Mouse (Mus musculus) induced T-regulatory cell, adult 2 months (primary cell): ENCODE data around the gene Napa.

Experiments used
- DNase-seq: peaks from one replicate; pipeline ENCODE4 v3.0.0-alpha.2; 2012; ENCODE audit warnings: low read depth

Napa gene

DNA sequence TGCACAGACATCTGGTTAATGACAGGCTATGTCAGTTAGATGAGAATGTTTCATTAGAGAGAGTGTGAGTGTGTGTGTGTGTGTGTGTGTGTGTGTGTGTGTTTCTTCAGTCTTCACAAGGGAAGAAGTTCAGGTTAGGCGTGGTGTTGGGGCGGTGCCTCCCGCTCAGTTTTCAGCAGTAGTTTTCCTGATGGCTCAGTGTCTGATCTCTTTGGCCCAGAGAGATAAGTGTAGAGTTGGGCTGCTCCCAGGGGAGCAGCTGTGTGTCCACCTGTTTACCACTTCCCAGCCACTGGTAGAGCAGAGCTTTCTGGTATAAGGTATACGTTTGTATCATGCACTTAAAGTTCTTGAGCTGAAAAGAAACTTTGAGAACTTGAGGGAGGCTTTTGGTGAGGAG is 1.6 kb downstream of the Napa start:
- DNase-seq: no peak

DNA sequence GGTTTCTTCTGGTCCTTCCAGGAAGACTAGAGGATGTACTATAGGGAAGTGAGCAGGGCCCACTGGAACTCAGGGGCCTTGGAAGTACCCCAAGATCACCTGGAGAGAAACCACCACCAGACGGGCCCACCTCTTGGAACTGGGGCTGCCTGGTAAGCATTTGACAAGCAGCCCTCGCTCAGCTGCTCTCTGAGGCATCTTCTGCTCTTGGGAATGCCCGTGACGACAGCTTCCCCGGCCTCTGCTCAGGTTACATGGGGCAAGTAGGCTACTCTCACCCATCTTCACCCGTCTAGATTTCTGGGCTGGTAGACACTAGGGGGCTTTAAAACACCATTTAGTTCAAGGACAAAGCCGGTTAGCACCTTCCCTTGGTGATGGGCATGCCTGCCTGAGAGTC is 2.8 kb downstream of the Napa start:
- no peak for DNase-seq

DNA sequence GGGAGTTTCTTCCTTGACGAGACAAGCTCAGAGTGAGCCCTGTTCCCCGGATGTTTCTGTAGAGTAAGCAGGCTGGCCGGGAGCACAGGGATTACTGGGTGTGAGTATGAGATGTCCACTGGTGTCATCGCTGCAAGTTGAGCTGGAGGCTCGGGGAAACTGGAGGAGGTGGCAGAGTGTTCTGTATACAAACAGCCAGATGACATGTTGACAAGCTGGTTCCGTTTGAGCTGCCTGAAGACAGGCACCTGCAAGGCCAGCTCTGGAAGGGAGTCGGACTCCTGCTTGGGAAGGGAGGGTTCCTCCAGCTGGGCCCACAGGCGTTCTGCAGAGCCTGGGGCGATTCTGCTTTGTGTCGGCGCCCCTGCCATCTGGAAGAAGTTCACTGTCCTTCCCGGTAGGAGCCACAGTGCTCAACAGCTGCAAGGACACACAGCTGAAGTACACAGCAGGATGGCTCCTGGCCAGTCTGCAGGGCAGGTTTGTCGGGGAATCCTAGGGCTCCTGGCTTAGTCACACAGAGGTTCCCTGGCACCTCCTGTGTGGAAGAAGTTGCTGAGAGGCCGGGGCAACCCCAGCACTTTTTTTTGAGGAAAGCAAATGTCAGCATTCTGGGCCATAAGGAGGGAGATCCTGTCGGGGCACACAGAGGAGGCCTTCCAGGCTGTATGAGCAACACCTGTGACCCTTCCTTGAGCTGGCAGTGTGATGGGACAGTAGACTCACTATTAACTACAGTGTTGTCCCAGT is 3.6 kb downstream of the Napa start:
- no peak for DNase-seq

DNA sequence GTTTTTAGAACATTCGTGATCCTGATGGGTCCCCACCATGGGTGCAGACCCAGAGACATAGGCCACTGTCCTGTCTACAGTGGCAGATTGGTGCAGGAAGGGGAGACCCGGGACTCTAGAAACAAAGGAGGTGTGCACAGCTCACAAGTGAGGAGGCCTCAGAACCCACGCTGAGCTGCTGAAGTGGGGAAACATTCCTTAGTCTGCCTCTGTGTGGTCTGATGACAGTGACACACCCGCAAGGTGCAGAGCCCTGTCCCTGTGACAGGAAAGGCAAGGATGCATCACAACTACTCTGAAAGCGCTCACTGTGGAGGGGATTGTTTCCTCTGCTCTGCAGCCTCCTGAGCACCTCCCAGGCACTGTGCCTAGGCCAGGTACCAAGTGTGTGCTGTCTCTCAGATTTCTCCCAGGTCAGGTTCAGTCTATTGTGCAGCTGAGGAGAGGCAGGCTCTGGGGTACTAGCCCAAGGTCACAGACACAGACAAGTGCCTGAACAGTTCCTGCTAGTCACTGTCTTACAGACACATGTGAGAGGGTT is 4.5 kb downstream of the Napa start:
- DNase-seq: no peak

DNA sequence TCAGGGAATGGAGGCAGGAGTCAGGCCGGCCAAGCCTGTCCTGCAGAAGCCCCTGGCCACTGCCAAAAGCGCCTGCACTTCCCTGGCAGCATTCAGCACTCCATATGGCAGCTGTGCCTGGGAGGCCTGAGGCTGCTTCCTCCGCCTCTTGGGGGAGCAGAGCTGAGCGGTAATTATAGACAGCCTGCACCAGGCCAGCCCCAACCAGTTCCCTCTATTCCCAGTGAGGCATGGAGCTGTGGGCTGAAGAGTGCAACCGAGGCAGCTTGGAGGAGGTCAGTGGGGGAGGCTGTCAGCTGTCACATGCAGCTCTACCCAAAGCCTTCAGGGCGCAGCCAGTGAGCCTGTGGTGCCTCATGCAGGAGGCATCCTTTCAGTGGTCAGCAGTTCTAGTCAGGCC is 5.5 kb downstream of the Napa start:
- DNase-seq: no peak

DNA sequence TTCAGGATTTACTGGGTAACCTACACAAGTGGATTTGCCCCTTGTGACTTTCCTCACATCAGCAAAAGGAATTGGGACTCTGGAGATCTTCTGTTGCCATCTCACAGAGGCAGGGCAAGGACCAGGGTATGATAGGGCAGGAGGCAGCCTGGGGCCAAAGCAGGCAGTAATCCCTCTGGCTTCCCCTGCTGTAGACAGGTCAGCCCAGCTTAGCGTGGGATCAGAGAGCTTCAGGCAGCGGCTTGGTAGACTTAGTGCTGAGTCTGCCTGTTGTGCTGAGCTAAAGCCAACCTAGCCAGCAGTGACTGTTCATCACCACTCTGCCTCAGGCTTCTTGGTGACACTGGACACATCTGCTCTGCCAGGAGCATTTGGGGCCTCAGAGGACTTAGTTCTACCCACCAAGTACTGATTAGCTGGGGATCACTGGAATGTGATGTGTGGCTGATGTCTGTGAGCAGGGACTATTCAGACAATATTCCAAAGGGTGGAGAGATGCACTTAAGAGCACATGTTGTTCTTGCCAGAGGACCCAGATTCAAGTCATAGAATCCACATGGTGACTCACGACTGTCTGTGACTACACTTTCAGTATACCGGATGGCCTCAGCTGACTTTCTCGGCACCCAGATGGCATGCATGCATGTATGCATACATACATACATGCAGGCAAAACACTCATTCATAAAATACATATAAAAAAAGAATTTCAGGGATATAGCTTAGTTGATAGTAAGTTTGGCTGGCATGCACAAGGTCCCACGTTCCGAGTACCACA is 6.5 kb downstream of the Napa start:
- DNase-seq: no peak

DNA sequence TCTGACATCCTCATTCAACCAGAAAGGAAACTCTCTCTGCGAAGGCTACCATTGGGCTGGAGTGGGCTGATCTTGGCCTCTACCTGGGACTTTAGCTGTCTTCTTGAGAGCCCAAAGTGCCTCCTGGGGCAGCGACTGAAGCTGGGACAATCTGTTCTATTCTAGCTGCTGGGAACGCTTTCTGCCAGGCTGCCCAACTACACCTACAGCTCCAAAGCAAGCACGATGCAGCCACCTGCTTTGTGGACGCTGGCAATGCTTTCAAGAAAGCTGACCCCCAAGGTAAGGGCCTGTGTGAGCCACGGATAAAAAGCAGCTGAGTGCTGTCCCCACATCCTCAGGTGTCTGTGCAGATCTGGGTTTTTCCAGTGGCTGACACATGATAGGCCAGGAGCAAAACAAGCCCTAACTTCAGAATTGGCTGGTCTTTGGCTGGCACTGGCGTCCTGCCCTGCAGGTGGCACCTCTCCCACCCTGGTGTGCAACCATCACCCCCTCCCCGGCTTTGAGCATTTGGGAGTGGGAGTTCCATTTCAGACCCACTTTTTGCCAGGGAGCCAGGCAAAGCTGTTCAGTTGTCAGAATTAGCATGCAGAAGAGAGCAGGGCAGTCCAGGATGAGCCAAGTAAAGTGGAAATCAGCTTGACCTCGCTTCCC is 10.8 kb downstream of the Napa start:
- no peak for DNase-seq

DNA sequence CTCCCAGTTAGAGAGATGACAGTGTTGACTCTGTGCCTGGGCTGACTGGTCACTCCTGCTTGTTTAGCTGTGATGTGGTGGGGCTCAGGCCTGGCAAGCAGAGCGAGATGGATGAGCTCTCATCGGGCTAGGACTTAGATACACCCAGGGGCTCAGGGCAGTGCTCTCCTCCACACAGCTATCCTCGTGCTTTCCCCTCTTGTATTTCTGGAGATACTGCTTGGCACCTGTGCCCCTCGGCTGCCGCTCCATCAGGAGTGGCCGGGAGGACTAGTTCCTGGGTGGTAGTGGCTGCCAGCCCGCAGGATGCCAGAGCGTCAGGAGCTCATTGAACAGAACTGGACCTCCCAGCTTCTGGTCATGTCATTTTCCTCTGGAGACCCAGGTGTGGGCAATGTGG is 11.9 kb downstream of the Napa start:
- no peak for DNase-seq

DNA sequence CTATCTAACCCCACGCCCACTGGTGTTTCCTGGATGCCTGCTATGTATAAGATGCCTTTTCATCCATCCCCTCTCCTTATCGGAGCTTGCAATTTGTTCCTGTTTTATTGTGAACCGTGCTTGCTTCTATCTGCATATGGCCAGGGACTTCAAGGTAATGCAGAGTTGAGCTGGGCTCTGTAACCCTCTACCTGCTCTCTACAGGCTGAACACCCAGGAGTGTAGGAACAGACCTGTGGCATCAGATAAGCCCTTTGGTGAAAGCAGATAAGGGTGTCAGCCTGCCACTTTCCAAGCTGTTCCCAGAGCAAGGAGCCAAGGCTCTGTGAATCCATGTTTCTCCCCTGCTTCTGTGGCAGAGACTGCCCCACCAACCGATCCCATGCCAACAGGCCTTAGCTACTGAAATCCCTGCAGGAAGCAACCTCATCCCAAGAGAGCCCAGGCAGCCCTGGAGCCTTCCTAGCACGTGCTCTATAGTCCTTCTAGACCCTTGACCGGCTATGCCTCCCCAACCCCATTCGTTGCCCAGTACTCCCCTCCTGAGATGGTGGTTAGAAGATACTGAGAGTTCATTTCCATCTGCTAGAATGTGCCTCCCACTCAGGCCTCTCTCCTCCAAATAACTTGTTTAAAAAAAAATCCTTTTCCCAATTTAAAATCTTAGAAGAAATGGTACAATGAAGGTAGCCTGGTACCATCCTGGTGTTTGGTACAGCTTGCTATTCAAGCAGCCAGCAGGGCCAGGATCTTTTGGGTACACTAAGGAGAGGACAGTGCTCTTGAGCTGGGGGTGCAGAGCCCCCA is 13.2 kb downstream of the Napa start:
- DNase-seq: no peak

DNA sequence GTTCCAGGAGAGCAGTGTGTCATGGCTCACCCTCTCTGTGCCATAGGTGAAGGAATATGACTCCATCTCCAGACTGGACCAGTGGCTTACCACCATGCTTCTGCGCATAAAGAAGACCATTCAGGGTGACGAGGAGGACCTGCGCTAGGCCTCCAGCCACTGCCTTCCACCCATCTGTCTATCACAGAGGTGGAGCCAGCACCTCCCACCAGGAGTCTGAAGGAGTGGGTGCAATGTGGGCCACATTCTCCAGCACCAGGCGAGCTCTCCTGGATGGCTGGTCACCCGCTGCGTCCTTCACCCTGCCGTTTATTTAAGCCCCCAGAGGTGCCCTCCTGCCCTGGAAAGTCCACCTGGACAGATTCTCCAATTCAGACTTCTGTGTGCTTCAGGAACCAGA is 18.2 kb downstream of the Napa start:
- DNase-seq: no peak

DNA sequence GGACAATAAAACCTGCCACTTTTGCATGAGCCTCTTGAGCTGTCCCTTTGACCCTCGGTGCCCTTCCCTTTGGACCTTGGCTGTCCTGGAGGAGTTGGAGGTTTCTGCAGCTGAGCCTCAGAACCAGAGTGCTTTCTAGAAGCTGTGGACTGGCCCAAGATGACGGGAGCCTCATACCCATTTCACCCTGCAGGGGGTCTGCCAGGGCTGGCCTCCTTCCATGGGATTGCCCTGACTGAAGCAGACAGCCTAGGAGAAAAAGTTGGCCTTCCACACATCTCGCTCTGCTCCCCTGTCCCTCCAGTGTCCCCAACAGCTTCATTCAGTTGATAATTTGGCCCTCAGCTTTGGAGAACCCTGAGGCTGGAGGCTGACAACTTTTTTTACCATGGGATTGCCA is 18.8 kb downstream of the Napa start:
- no peak for DNase-seq

DNA sequence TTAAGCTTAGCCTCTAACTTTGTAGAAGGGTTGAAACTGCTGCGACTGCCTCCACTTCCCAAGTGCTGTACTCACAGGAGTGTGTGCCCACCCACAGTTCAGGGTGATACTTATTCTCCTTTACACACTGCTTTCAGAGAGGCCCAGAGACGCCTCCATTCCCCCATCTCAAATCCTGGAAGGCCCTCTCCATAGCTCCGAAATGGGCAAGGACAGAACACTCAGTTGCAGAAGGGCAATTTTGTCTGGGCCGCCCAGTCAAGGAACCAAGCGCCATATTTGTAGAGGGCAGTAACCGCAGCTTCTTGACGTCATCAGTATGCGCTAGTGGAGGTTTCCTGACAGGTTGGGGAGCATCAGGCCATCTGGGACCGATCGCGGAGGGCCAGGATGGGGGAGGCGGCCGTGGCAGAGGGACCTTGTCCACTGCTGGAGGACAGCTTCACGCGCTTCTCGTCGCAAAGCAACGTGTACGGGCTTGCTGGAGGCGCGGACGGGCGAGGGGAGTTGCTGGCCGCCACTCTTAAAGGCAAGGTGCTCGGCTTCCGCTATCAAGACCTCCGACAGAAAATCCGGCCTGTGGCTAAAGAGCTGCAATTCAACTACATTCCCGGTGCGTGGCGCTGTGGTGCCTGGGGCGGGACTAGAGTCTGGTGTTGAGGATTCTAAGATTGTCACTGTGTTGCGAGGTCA is 21.5 kb downstream of the Napa start, which contains the start of gene Kptn:
Gene Kptn, plus strand, starts transcription at position 327 of the 693 bp plus-strand sequence.
- peak; percentile 96 for DNase-seq

DNA sequence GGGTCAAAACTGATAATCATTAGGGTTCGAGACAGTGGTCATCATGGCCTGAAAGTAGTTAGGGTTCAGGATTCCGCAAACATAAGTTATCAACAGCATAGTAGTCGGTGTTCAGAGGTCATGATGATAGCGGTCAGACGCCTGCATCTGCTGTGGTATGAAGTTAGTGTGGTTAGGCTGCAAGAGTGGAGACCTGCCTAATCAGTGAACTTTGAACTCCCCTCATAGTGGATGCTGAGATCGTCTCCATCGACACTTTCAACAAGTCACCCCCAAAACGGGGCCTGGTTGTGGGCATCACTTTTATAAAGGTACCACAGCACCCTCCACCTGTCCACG is 22.0 kb downstream of the Napa start:
- DNase-seq: no peak

DNA sequence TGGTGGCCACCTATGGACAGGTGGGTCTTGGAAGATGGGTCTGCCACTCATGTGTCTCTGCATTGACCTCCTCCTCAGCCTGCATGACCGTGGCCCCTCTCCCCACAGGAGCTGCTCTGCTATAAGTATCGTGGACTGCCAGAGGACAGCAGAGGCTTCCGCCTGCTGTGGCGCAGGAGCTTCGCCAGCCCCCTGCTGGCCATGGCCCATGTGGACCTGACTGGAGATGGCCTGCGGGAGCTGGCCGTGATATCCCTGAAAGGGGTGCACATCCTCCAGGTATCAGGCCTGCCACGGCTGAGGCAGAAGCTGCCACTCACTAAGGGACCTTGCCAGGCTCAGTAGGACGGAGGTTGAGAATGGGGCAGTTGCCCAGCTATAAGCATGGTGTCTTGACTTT is 27.6 kb downstream of the Napa start:
- DNase-seq: no peak

DNA sequence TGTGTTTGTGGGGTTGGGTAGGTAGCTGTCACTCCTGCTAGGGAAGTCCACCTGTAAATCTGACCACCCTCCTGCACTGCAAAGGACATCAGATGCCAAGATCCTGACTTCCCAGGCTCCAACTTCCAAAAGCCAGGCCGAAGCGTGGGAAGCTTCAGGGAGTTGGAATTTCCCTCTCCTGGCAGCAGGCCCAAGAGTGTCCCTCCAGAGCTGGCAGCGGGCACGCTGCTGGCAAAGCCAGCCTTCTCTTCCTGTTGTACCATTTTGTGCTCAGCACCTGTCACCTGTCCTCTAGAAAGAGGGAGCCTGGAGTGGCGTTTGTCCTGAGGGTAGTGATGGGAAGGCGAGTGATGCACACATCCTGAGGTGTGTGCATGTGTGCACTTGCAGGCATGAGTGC is 30.1 kb downstream of the Napa start:
- no peak for DNase-seq

DNA sequence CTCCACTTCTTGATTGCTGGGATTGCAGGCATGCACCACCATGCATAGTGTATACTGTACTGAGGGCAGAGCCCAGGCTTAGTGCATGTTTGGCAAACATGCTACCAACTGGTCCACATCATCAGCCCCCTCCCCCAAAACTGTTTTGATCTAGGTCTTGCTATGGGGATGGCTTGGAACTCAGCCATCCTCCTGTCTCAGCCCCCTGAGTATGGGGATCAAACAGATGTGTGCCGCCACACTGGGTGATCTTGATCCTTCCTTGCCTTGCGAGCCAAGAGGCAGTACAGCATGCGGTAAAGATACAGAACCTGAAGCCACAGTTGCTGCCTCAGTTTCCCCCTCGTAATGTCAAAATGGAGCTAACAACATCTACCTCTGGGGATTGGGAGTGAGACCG is 30.6 kb downstream of the Napa start:
- DNase-seq: no peak

DNA sequence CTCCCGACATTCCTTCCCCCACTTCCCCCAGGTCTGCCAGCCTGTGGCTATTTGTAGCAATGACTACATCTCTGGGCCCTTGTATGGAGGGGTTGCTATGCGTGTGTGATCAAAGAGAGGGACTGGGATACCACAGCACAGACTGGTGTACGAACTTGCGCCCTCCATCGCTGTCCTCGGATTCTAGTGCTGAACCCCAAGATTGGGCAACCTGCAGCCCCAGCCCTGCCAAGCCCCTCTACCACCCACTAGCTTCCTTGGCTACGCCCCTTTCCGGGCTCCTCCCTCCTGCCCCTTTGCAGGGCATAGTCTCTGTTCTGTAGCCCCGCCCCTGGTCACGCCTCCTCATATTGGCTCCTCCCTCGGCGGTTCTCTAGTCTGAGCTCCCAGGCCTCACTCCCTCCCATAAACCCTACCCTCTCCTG is 31.2 kb downstream of the Napa start, which contains the start of gene Slc8a2:
Gene Slc8a2, plus strand, starts transcription at position 406 of the 425 bp plus-strand sequence.
- peak; percentile 61 for DNase-seq

DNA sequence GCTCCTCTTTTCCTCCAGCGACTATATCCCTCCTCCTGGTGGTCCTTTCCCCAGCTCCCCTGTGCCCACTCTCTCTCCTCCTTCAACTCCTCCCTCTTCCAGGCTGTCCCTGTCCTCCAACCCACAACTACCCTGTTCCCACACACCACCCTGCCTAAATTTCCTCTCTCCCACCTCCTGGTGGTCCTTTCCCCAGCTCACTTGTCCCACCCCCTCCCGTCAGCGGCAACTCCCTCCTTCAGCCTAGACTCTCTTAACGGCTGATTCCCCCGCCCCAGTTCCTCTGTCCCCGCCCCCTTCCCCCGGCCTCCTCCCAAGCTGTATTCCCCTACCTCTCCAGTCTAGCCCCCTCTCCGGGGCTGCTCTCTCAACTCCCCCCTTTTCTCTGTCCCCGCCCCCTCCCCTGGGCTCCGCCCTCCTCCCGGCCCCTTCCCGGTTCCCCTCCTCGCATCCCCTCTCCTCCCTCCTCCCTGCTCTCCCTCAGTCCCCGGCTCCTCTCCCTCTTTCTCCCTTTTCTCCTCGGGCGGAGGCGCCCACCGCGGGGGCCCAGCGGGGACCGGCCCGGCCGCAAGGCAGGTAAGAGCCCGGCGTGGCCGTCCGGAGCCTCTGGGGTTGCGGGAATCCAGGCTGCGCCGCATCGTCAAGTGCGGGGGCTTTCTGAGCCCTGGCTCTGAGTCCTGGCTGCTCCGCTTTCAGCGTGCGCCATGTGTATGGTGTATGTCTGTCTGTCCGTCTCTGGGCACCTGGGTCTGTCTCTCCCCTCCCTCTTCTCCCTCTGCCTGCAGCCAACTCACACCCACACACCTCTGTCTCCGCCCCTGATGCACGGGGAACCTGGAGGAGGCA is 31.8 kb downstream of the Napa start:
- DNase-seq: no peak

DNA sequence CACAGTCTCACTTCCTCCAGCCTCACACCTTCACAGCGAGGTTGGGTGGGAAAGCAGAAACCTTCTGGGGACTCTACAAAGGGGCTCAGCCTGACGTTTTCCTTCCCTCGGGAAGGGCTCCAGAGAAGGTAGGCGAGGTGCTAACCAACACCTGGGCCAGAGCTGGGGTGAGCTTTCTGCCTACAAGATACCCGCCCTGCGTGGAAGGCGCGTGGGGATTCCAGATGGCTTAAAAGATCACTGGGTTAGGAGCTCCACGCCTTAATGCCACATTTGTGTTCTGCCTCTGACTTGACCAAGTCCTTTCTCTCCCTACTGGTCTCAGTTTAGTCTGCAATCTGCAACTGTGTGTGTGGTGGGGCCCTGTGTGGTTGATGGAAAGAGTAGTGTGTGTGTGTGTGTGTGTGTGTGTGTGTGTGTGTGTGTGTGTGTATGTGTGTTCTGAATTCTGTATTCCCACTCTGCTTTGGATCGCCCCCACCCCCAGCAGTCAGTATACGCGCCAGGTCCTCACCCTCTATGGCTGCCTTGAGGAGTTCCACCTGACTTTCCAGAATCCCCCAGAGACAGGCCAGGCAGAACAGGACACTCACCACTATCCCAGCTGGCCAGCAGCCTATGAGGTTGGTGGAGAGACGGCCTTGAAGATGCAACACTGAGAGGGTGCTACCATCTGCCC is 32.8 kb downstream of the Napa start:
- no peak for DNase-seq

DNA sequence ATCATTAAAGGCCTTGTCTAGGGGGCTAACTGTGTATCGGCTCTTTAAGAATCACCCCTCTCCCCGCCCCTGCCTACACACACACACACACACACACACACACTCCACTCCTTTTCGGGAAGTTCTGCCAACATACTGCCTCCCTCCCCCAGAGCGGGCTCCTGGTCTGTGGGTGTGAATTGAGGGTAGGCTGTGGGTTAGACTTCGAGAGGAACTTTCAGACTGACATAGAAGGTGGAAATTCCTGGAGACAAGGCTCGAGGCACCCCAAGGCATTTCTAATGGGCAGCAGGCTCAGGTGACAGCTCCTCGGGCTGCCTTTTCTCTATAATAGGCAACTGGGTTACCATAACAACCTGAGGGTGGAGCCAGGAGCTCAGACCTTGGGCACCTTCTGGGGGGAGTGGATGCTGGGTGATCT is 33.9 kb downstream of the Napa start:
- DNase-seq: no peak
